Mouse (Mus musculus) hindbrain, embryonic 13.5 days (tissue): ENCODE data around the gene Tesc. TPM values are rescaled to one million over a fixed set of nuclear protein-coding genes. Genes with fewer than 3 reads are reported as not detected.
A peak's percentile ranks its signal among the peaks of the same experiment; 100 is the strongest.

ENCODE experiments used
- ATAC-seq: fragments of 200-750 bp; cut with Nextera tagmentation; 2 replicates; pipeline ENCODE4 v1.8.0; 2017; ENCODE audit warnings: moderate TSS enrichment; ENCODE audit not compliant: low FRiP score
- H3K27ac ChIP-seq: fragments of 300-500 bp; sonication (generic); 2 replicates; pipeline ENCODE4 v1.5.1; 2015; ENCODE audit warnings: inconsistent platforms, mild to moderate bottlenecking, moderate library complexity
- H3K27me3 ChIP-seq: fragments of 300-500 bp; sonication (generic); 2 replicates; pipeline ENCODE4 v1.6.1; 2015; ENCODE audit warnings: mild to moderate bottlenecking, inconsistent platforms
- H3K36me3 ChIP-seq: fragments of 300-500 bp; sonication (generic); 2 replicates; pipeline ENCODE4 v1.6.1; 2015; ENCODE audit warnings: mild to moderate bottlenecking, inconsistent platforms
- H3K4me1 ChIP-seq: fragments of 300-500 bp; sonication (generic); replicated peaks from 2 replicates; pipeline ENCODE4 v1.6.1; 2015; ENCODE audit warnings: inconsistent platforms
- H3K4me2 ChIP-seq: fragments of 300-500 bp; sonication (generic); 2 replicates; pipeline ENCODE4 v1.6.1; 2015; ENCODE audit warnings: inconsistent platforms, mild to moderate bottlenecking, moderate library complexity
- H3K4me3 ChIP-seq: fragments of 300-500 bp; sonication (generic); 2 replicates; pipeline ENCODE4 v1.5.1; 2015; ENCODE audit warnings: mild to moderate bottlenecking, inconsistent platforms
- H3K9ac ChIP-seq: fragments of 300-500 bp; sonication (generic); 2 replicates; pipeline ENCODE4 v1.6.1; 2015; ENCODE audit warnings: mild to moderate bottlenecking, inconsistent platforms
- H3K9me3 ChIP-seq: fragments of 300-500 bp; sonication (generic); 2 replicates; pipeline ENCODE4 v1.6.1; 2016; ENCODE audit warnings: inconsistent platforms
- WGBS: fragments of 180-500 bp; shearing (Covaris S2); methylation state at CpG from one replicate; pipeline ENCODE4 v1.1.7; 2015; 5-methylcytosine and 5-hydroxymethylcytosine counted together
- polyA plus RNA-seq: library from polyadenylated mRNA; unstranded; fragments of >200 nt; fragmentation: Nextera tagmentation; extraction: Ambion mirVana; gene quantifications from 2 replicates; pipeline ENCODE4 v1.2.1, GENCODE M21; 2015

Tesc gene
- 1.6 and 2.0 TPM in 2 replicates for polyA plus RNA-seq

DNA sequence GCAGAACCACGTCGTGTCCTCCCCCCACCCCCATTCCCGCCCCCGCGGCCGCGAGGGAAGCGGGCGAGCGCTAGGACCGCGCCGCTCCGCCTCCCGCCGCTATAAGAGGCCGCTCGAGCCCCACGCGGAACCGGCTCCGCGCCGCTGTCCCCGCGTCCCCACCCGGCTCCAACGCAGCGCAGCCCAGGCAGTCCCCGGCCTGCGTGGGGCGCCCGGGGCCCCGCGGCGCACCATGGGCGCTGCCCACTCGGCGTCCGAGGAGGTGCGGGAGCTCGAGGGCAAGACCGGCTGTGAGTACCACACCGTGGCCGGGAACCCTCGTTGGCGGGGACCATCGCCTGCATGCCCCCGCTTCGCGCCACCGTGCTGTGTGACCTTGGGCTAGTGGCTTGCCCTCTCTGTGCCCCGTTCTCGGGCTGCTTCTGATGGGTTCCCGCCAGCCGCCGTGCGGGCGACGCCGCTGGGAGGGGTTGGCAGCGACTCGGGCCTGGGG lies at the start of gene Tesc:
Tesc (plus strand) TSS at position 46 of the 493 bp plus-strand sequence.
- Histone ChIP-seq H3K27me3 (peaks cover 61% of the 10 kb centered on the region), H3K4me3 (peak within 1 kb of the TSS; percentile 61), H3K9ac (peak within 1 kb of the TSS; percentile 75), H3K27ac (no peak within 1 kb of the TSS), H3K4me1 (peaks cover 41% of the 10 kb centered on the region), H3K9me3 (no peaks in the 10 kb centered on the region), H3K4me2 (peak within 1 kb of the TSS; percentile 98), H3K36me3 (no peaks in the 10 kb centered on the region)
- 0 out of 2 replicates have a peak, but pooled peaks have one; percentile 14 for ATAC-seq
- WGBS: under 1% methylated on average over 61 of the region's 63 CpGs

DNA sequence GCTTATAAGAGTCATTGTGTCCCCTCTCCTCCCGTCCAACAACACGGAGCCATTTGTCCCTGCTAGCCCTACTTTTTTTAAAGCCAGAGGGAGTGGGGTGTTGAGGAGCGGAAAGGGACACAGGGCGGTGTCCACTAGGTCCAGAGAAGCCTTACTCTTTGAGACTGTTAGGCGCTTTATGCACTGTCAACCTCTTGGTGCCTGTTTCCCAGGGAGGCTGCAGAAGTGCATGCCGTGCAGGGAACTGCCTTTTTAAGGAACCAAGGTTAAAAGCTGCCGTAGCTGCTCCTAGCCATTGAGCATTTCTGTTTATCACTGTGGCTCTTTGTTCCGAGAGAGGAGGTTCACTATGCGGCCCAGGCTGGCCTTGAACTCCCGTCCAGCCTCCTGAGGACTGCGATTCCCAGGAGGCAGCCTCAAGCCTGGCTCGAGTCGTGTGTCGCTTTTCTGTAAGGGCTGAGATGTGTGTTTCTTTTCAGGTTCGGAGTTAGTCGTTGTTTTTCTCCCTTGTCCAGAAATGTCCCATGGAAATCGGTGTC lies 49.3 kb upstream of the Tesc start:
- peak overlapping the region; percentile 71 for H3K4me2 ChIP-seq
- peaks cover 37% of the 10 kb centered on the region for H3K36me3 ChIP-seq
- ATAC-seq: no peak
- H3K27ac ChIP-seq: peak overlapping the region; percentile 94
- H3K9ac ChIP-seq: peak overlapping the region; percentile 99
- no peaks in the 10 kb centered on the region for H3K9me3 ChIP-seq
- no peaks in the 10 kb centered on the region for H3K27me3 ChIP-seq
- WGBS: 37% methylated on average over 17 of the region's 17 CpGs
- H3K4me3 ChIP-seq: peak overlapping the region; percentile 99
- H3K4me1 ChIP-seq: peaks cover 48% of the 10 kb centered on the region

DNA sequence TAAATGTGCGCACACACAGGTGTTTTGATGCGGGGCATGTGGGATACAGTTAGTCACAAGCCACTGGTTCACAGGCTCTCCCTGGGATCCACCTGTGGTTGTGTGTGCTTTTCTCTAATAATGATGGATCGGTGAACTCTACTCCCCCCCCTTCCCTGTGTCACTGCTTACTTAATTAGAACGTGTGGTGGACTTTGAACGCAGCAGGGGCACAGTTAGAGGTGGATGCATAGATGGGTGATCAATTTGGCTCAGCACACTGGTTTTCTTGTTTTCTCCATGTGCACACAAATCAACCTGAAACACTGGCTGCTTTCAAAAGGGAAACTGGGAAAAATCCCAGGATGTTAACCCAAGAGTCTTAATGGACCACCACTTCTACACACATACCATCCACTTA lies 48.5 kb upstream of the Tesc start:
- peak overlapping the region; percentile 71 for H3K4me2 ChIP-seq
- peak overlapping the region; percentile 99; the same call in 1 of the 2 replicates for H3K9ac ChIP-seq
- 50% methylated on average over 5 of the region's 5 CpGs for WGBS
- H3K27ac ChIP-seq: no peak overlapping the region; the same call in 1 of the 2 replicates
- peaks cover 46% of the 10 kb centered on the region for H3K36me3 ChIP-seq
- H3K9me3 ChIP-seq: no peaks in the 10 kb centered on the region
- peak overlapping the region; percentile 99 for H3K4me3 ChIP-seq
- ATAC-seq: no peak
- peaks cover 56% of the 10 kb centered on the region for H3K4me1 ChIP-seq
- no peaks in the 10 kb centered on the region for H3K27me3 ChIP-seq

DNA sequence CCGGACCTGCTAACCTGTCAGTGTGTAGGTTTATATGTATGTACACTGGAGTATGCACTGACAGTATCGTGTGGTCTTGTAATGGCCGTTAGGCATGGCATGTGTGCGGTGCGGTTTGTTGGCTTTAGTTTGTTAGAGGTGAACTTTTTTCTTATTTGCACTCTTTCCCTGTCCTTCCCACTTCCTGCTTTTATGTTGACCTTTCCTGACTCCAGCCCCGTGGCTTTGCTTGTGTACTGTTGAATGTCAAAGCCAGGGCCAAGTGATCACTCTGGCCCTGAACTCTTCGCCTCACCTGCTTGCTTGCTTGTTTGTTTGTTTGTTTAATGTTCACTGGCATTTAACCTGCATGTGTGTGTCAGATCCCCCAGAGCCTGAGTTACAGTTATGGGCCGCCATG lies 46.6 kb upstream of the Tesc start:
- Histone ChIP-seq H3K36me3 (peaks cover 63% of the 10 kb centered on the region), H3K27me3 (no peaks in the 10 kb centered on the region), H3K4me1 (peaks cover 57% of the 10 kb centered on the region), H3K4me2 (no peak overlapping the region), H3K9me3 (no peaks in the 10 kb centered on the region), H3K9ac (no peak overlapping the region), H3K4me3 (no peak overlapping the region), H3K27ac (no peak overlapping the region)
- 91% methylated on average over 8 of the region's 8 CpGs for WGBS
- ATAC-seq: no peak

DNA sequence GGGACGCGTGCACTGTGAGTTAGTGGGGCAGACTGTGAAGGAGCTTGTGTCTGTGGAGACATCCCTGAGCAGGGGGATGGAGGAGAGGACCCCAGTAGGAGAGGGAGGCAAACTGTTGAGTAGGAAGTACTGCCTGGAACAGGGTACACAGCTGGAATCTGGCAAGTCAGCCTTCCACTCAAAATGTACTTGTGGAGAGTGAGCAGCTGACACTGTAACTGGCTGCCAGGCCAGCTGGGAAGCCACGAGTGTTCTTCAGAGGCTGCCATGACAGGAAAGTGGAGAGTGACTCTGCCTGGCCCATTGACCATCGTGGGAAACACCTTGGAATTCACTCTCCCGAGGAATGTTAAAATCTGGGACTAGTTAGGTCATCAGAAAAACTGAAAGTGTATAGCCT lies 45.6 kb upstream of the Tesc start:
- WGBS: 89% methylated on average over 5 of the region's 5 CpGs
- no peak for ATAC-seq
- Histone ChIP-seq H3K9ac (no peak overlapping the region), H3K36me3 (peaks cover 73% of the 10 kb centered on the region), H3K4me1 (peaks cover 57% of the 10 kb centered on the region), H3K9me3 (no peaks in the 10 kb centered on the region), H3K27ac (no peak overlapping the region), H3K4me3 (no peak overlapping the region), H3K27me3 (no peaks in the 10 kb centered on the region), H3K4me2 (no peak overlapping the region)

DNA sequence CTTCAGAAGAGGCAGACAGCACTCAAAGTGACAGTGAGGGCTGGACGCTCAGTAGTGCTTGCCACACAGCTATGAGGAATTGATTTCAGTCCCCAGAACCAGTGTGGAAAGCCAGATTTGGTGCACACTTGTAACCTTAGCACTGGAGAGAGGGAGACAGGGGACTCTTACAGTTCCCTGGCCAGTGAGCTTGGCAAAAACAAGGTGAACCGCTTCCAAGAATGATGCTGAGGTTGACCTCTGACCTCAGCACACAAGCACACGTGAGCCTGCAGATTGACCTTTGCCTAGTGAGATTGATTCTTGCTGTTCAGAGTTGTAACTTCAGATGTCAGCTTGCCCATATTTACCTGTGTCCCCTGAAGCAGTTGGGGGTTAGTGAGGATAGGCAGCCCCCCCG lies 41.2 kb upstream of the Tesc start:
- no peaks in the 10 kb centered on the region for H3K9me3 ChIP-seq
- no peak for ATAC-seq
- H3K4me3 ChIP-seq: no peak overlapping the region
- H3K9ac ChIP-seq: no peak overlapping the region
- peaks cover 96% of the 10 kb centered on the region for H3K36me3 ChIP-seq
- H3K27ac ChIP-seq: no peak overlapping the region
- H3K4me1 ChIP-seq: peaks cover 22% of the 10 kb centered on the region
- no peak overlapping the region for H3K4me2 ChIP-seq
- WGBS: 69% methylated on average over 4 of the region's 4 CpGs
- H3K27me3 ChIP-seq: no peaks in the 10 kb centered on the region

DNA sequence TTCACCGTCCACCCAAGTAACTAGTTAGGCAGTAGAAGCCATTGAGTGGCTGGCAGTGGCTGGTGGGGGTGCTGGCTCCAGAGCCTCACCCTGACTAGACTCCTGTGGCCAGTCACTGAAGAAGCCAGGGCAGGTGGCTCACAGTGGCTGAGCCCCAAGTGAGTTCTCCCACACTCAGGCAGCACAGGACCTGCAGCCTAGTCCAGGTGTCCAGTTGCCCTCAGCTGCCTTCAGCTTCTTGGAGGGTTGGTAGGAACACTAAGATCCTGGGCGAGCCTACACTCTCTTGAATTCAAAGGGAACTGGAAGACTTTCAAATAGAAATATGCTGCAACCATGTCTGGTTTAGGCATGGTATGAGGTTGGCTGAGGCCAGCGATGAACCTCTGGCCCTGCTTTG lies 39.7 kb upstream of the Tesc start:
- H3K27ac ChIP-seq: no peak overlapping the region
- H3K36me3 ChIP-seq: peaks cover 98% of the 10 kb centered on the region
- no peaks in the 10 kb centered on the region for H3K9me3 ChIP-seq
- H3K9ac ChIP-seq: no peak overlapping the region
- no peak for ATAC-seq
- 91% methylated on average over 3 of the region's 3 CpGs for WGBS
- H3K4me3 ChIP-seq: no peak overlapping the region
- H3K4me1 ChIP-seq: peaks cover 12% of the 10 kb centered on the region
- H3K4me2 ChIP-seq: no peak overlapping the region
- no peaks in the 10 kb centered on the region for H3K27me3 ChIP-seq

DNA sequence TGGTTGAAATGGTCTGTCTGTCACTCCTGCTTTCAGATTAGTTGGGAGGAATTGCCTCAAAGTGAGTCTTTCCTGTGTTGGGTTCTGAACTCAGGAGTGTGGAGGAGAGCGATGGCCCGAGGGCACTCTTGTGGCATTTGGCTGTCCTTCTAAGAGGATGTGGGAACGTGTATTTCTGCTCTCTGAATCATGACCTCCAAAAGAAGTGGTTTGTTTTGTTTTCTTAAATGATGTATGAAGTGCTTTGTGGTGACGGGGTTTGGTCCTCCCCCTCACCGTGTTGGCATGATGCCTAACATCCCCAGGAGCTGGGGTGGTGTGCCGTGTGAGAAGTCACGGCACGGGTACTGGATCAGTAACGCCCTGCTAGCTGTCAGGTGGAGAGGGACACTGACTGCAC lies 39.2 kb upstream of the Tesc start:
- Histone ChIP-seq H3K27ac (no peak overlapping the region), H3K9ac (no peak overlapping the region), H3K4me2 (no peak overlapping the region), H3K9me3 (no peaks in the 10 kb centered on the region), H3K4me1 (peaks cover 8% of the 10 kb centered on the region), H3K4me3 (no peak overlapping the region), H3K36me3 (peaks cover 96% of the 10 kb centered on the region), H3K27me3 (no peaks in the 10 kb centered on the region)
- ATAC-seq: no peak
- 85% methylated on average over 9 of the region's 9 CpGs for WGBS

DNA sequence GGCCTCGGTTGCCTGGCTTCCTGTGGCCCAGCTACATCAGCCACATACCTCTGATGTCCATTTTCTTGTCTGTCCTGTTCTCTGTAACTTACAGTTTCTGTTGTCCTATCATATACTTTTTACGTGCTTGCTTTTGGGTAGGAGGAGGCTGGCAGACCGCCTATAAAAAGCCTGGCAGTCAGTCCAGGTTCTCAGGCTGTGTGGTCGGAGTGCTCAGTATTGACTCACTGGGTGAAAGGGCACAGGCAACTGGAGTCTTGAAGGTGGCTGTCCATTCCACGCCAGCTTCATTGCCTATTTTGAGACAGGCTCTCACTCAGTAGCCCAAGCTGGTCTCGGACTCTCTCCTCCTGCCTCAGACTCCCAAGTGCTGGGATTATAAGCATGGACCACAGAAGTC lies 37.8 kb upstream of the Tesc start:
- no peak for ATAC-seq
- Histone ChIP-seq H3K27me3 (no peaks in the 10 kb centered on the region), H3K9ac (no peak overlapping the region), H3K4me3 (no peak overlapping the region), H3K36me3 (peaks cover 96% of the 10 kb centered on the region), H3K9me3 (no peaks in the 10 kb centered on the region), H3K4me1 (no peaks in the 10 kb centered on the region; the same call in 1 of the 2 replicates), H3K27ac (no peak overlapping the region), H3K4me2 (no peak overlapping the region)
- WGBS: 92% methylated on average over 6 of the region's 6 CpGs

DNA sequence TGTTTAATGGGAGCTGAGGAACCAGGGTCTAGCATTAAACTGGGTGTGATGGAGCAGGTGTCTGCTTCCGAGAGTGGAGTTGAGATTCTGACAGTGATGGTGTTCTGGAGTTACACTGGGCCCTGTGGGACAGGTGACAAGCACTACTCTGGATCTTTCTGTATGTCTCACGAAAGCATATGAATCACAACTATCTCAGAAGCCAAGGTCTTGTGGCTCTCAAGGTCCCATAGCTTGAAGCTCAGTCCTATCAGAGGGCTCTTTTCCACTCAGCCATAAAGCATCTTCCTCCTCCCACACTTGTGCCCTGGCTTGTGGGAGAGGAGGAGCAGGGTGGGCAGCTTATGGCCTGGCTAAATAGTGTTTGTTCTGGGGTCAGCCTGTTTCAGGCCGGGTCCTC lies 36.6 kb upstream of the Tesc start:
- no peak for ATAC-seq
- Histone ChIP-seq H3K9ac (no peak overlapping the region), H3K27ac (no peak overlapping the region), H3K36me3 (peaks cover 98% of the 10 kb centered on the region), H3K9me3 (no peaks in the 10 kb centered on the region), H3K4me3 (no peak overlapping the region), H3K4me2 (no peak overlapping the region), H3K4me1 (no peaks in the 10 kb centered on the region; the same call in 1 of the 2 replicates), H3K27me3 (no peaks in the 10 kb centered on the region)
- WGBS: 96% methylated on average over 3 of the region's 3 CpGs

DNA sequence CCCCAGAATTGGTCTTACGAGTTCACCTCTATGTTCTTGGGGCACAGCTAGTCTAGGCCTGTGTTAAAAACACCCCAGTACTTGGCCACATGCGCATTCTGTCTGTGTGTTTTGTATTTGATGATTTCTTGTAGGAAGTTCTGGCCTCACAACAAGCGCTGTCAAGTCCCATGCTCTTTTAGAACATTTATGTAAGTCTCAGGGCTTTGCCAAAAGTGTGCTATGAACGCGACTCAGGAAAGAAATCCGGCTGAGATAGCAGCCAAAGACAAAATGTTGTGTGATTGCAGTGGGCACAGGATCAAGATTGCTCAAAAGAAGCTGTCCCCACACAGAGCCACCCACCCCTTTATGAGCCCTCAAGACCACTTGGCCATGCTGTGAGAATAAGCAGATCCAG lies 34.0 kb upstream of the Tesc start:
- Histone ChIP-seq H3K36me3 (peaks cover 98% of the 10 kb centered on the region), H3K4me3 (no peak overlapping the region), H3K27ac (no peak overlapping the region), H3K27me3 (no peaks in the 10 kb centered on the region), H3K9ac (no peak overlapping the region), H3K4me2 (no peak overlapping the region), H3K4me1 (no peaks in the 10 kb centered on the region), H3K9me3 (no peaks in the 10 kb centered on the region)
- no peak for ATAC-seq
- 97% methylated on average over 6 of the region's 6 CpGs for WGBS

DNA sequence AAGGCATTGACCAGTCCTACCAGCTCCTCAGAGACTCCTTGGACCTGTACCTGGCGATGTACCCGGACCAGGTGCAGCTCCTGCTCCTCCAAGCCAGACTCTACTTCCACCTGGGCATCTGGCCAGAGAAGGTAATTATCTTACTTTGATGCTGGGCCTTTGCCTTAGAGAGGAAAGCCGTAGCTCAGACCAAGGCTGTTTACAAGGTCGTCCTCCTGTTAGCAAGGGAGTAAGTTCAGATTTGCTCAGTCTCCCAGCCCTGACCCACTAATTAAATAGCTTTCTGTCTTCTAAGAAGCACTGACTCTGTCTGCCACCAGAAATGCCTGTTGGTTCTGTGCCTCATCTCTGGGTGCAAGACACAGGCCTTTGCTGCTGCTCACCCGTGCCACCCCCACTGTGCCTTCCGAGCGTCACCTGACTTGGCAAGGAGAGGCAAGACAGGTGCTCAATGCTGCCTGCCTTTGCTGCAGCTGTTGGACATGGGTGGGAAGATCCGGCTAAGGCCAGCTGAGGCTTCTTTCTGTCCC lies 32.1 kb upstream of the Tesc start:
- H3K36me3 ChIP-seq: peaks cover 98% of the 10 kb centered on the region
- H3K27ac ChIP-seq: no peak overlapping the region
- H3K9ac ChIP-seq: no peak overlapping the region
- H3K4me3 ChIP-seq: no peak overlapping the region
- H3K4me2 ChIP-seq: no peak overlapping the region
- 88% methylated on average over 8 of the region's 8 CpGs for WGBS
- H3K9me3 ChIP-seq: no peaks in the 10 kb centered on the region
- ATAC-seq: no peak
- no peaks in the 10 kb centered on the region for H3K27me3 ChIP-seq
- no peaks in the 10 kb centered on the region for H3K4me1 ChIP-seq

DNA sequence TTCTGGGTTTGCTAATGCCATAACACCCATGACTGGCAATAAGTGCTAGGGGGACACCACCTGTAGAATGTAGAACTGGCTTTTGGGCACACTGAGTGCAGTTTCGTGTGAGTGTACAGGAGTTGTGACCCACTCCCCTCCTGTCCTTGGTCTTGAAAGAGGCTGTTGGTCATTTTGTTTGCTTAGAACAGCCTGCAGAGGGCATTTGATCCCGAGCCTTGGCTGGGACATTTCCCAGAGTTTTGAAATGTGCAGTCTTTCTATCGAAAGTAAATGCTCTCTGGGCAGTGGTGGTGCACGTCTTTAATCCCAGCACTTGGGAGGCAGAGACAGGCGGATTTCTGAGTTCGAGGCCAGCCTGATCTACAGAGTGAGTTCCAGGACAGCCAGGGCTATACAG lies 31.6 kb upstream of the Tesc start:
- Histone ChIP-seq H3K4me2 (no peak overlapping the region), H3K27ac (no peak overlapping the region), H3K36me3 (peaks cover 98% of the 10 kb centered on the region), H3K4me1 (no peaks in the 10 kb centered on the region), H3K4me3 (no peak overlapping the region), H3K9ac (no peak overlapping the region), H3K27me3 (no peaks in the 10 kb centered on the region), H3K9me3 (no peaks in the 10 kb centered on the region)
- 89% methylated on average over 6 of the region's 6 CpGs for WGBS
- ATAC-seq: no peak
